Mouse (Mus musculus): ENCODE data around the gene Ccr10. TPM values are rescaled to one million over a fixed set of nuclear protein-coding genes. Genes with fewer than 3 reads are reported as not detected.
A peak's percentile ranks its signal among the peaks of the same experiment; 100 is the strongest.

Ccr10 gene
- polyA plus RNA-seq, 1 experiment, result not detected

DNA sequence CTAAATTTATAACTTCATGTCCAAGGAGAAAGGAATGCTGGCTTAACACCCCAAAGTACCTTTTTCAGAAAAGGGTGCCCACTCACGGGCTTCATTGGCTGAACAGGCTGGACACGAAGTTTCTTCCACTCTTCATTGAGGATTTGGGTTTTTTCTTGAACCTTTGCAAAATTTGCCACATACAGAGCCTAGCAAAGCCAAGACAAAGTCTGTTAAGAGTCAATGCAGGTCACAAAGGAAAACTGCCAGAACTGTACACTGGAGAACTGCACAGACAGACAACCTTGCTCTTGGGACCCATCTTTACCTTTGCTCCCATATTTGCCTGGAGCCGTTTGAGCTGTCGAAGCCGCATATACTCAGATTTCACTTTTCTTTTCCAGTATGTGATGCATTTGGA lies 41.7 kb upstream of the Ccr10 start:
- Histone ChIP-seq H3K9ac (ENCODE audit: low read depth, poor library complexity, severe bottlenecking) (no peak overlapping the region), H3K27ac (ENCODE audit: insufficient read depth, low read length) (no peak overlapping the region), H3K9me3 (replicated peaks; ENCODE audit: control insufficient read depth, insufficient read depth, low read length, poor library complexity, severe bottlenecking) (no peaks in the 10 kb centered on the region), H3K27me3 (ENCODE audit: control insufficient read depth, insufficient read depth, low read length, poor library complexity, severe bottlenecking) (no peaks in the 10 kb centered on the region), H3K4me3 (ENCODE audit: low read depth, low read length) (no peak overlapping the region), H3K4me1 (ENCODE audit: control insufficient read depth, insufficient read depth, low read length) (no peaks in the 10 kb centered on the region), H3K36me3 (ENCODE audit: control insufficient read depth, insufficient read depth, low read length, poor library complexity, severe bottlenecking) (peaks cover 31% of the 10 kb centered on the region)
- TF ChIP-seq CTCF (IDR thresholded peaks at IDR 0.05; ENCODE audit: low read depth, low read length), result no peak
- TF ChIP-seq POLR2A (IDR thresholded peaks at IDR 0.05; ENCODE audit: insufficient read depth, low read length), result no peak
- TF ChIP-seq EP300 (IDR thresholded peaks at IDR 0.05; ENCODE audit: insufficient read depth, low read depth, low read length), result no peak

DNA sequence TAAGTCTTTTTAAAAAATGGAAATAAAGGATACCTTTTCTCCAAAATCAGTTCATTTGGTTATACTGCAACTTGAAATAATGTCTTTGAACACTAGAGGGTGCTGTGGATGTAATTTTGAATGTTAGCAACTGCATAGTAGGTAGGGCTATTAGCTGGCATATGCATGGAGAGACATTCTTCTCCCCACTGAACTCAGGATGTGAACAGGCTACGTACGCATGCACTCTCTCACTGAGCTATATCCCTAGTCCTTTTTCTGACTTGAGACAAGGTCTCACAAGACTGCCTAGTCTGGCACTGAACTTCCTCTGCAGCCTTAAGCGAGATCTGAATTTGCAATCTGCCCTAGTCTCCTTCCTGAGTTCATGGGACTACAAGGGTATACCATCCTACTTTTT lies 36.7 kb upstream of the Ccr10 start:
- Histone ChIP-seq H3K9me3 (replicated peaks; ENCODE audit: control insufficient read depth, insufficient read depth, low read length, poor library complexity, severe bottlenecking) (no peaks in the 10 kb centered on the region), H3K9ac (ENCODE audit: low read depth, poor library complexity, severe bottlenecking) (no peak overlapping the region), H3K27ac (ENCODE audit: insufficient read depth, low read length) (no peak overlapping the region), H3K4me1 (ENCODE audit: control insufficient read depth, insufficient read depth, low read length) (no peaks in the 10 kb centered on the region), H3K36me3 (ENCODE audit: control insufficient read depth, insufficient read depth, low read length, poor library complexity, severe bottlenecking) (peaks cover 45% of the 10 kb centered on the region), H3K27me3 (ENCODE audit: control insufficient read depth, insufficient read depth, low read length, poor library complexity, severe bottlenecking) (no peaks in the 10 kb centered on the region), H3K4me3 (ENCODE audit: low read depth, low read length) (no peak overlapping the region)
- peak; percentile 2 for TF ChIP-seq CTCF (IDR thresholded peaks at IDR 0.05; ENCODE audit: low read depth, low read length)
- no peak for TF ChIP-seq EP300 (IDR thresholded peaks at IDR 0.05; ENCODE audit: insufficient read depth, low read depth, low read length)

DNA sequence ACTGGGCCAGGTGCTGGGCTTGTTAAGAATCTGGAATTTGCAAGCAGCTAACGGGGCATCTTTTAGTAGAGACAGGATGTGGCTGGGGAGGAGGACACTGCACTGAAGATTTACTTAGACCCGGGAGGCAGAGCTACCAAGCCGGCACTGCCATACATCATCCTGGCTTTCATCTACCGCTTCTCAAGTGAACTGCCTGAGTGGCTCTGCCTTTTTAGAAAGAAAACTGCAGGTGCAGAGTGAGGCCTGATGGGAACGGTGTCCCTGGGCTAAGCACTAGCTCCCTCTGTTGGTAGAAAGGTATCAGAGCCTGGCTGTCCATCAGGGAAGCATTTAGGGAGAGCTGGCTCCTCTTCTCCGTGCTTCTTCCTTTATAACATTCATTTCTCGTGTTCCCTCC lies 25.7 kb upstream of the Ccr10 start:
- no peaks in the 10 kb centered on the region for H3K27me3 ChIP-seq (ENCODE audit: control insufficient read depth, insufficient read depth, low read length, poor library complexity, severe bottlenecking)
- H3K4me3 ChIP-seq (ENCODE audit: low read depth, low read length), result no peak overlapping the region
- peaks cover 19% of the 10 kb centered on the region for H3K36me3 ChIP-seq (ENCODE audit: control insufficient read depth, insufficient read depth, low read length, poor library complexity, severe bottlenecking)
- no peaks in the 10 kb centered on the region for H3K9me3 ChIP-seq (replicated peaks; ENCODE audit: control insufficient read depth, insufficient read depth, low read length, poor library complexity, severe bottlenecking)
- TF ChIP-seq POLR2A (IDR thresholded peaks at IDR 0.05; ENCODE audit: insufficient read depth, low read length) (no peak), CTCF (IDR thresholded peaks at IDR 0.05; ENCODE audit: low read depth, low read length) (peak; percentile 90)
- no peak overlapping the region for H3K9ac ChIP-seq (ENCODE audit: low read depth, poor library complexity, severe bottlenecking)
- no peak overlapping the region for H3K27ac ChIP-seq (ENCODE audit: insufficient read depth, low read length)
- no peaks in the 10 kb centered on the region for H3K4me1 ChIP-seq (ENCODE audit: control insufficient read depth, insufficient read depth, low read length)

DNA sequence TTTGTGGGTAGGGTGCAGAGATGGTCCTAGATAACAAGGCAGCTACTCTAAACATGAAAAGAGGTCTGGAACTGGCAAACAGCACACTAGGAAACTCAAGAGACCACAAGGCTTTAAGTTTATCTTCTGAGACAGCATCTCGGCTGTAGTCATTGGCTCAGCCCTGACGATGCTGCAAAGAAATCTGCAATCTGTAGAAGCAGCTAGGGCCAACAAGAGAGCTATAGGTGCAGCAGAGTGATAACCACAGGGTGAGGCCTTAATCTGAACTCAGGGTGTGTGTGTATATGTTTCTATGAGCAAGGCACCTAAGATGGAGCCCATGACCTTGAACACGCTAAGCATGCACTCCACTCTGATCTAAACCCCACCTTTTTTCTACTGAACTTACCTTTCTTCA lies 24.3 kb upstream of the Ccr10 start:
- Histone ChIP-seq H3K9ac (ENCODE audit: low read depth, poor library complexity, severe bottlenecking) (no peak overlapping the region), H3K4me3 (ENCODE audit: low read depth, low read length) (no peak overlapping the region), H3K27ac (ENCODE audit: insufficient read depth, low read length) (no peak overlapping the region), H3K9me3 (replicated peaks; ENCODE audit: control insufficient read depth, insufficient read depth, low read length, poor library complexity, severe bottlenecking) (no peaks in the 10 kb centered on the region), H3K36me3 (ENCODE audit: control insufficient read depth, insufficient read depth, low read length, poor library complexity, severe bottlenecking) (peaks cover 19% of the 10 kb centered on the region), H3K27me3 (ENCODE audit: control insufficient read depth, insufficient read depth, low read length, poor library complexity, severe bottlenecking) (no peaks in the 10 kb centered on the region), H3K4me1 (ENCODE audit: control insufficient read depth, insufficient read depth, low read length) (no peaks in the 10 kb centered on the region)
- TF ChIP-seq POLR2A (IDR thresholded peaks at IDR 0.05; ENCODE audit: insufficient read depth, low read length) (no peak), CTCF (IDR thresholded peaks at IDR 0.05; ENCODE audit: low read depth, low read length) (no peak), EP300 (IDR thresholded peaks at IDR 0.05; ENCODE audit: insufficient read depth, low read depth, low read length) (no peak)

DNA sequence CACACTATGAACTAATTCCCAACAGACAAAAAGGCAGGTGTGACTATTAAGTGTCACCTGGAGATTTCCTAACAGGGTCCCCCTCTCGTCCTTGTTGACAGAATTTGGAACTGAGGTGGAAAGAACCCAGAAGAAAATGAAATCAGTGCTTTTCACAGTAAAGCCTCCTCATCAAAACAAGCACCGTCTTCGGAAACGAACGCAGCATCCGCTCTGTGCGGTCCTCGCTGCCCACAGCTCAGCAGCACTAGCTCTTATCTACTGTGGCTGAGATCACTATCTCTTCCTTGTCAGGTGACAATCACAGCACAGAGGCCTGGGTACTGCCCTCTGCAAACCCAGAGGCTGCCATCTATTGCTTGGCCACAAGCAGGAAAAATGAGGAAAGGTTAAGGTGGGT lies 20.9 kb upstream of the Ccr10 start:
- Histone ChIP-seq H3K4me3 (ENCODE audit: low read depth, low read length) (no peak overlapping the region), H3K27ac (ENCODE audit: insufficient read depth, low read length) (no peak overlapping the region), H3K36me3 (ENCODE audit: control insufficient read depth, insufficient read depth, low read length, poor library complexity, severe bottlenecking) (peaks cover 17% of the 10 kb centered on the region), H3K4me1 (ENCODE audit: control insufficient read depth, insufficient read depth, low read length) (peaks cover 2% of the 10 kb centered on the region), H3K9me3 (replicated peaks; ENCODE audit: control insufficient read depth, insufficient read depth, low read length, poor library complexity, severe bottlenecking) (no peaks in the 10 kb centered on the region), H3K27me3 (ENCODE audit: control insufficient read depth, insufficient read depth, low read length, poor library complexity, severe bottlenecking) (no peaks in the 10 kb centered on the region), H3K9ac (ENCODE audit: low read depth, poor library complexity, severe bottlenecking) (no peak overlapping the region)
- TF ChIP-seq POLR2A (IDR thresholded peaks at IDR 0.05; ENCODE audit: insufficient read depth, low read length) (no peak), CTCF (IDR thresholded peaks at IDR 0.05; ENCODE audit: low read depth, low read length) (no peak), EP300 (IDR thresholded peaks at IDR 0.05; ENCODE audit: insufficient read depth, low read depth, low read length) (no peak)

DNA sequence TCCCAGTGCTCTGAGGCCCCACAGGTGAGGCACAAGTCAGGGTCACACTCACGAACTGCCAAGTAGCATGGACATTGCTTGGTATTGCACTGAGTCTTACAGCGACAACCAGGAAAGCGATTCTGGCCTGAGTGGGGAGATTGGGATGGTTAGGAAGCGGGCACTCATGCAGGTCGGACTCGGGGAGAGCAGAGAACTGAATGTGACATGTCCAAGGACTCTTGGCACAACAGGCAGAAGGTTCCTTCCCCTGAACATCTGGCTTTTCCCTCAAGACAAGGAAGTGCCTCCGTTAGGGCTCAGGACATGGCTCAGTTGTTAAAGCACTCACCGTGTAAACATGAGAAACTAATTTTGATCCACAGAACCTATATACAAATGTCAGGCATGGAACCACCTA lies 20.3 kb upstream of the Ccr10 start:
- H3K27me3 ChIP-seq (ENCODE audit: control insufficient read depth, insufficient read depth, low read length, poor library complexity, severe bottlenecking), result no peaks in the 10 kb centered on the region
- H3K36me3 ChIP-seq (ENCODE audit: control insufficient read depth, insufficient read depth, low read length, poor library complexity, severe bottlenecking), result peaks cover 17% of the 10 kb centered on the region
- no peak overlapping the region for H3K27ac ChIP-seq (ENCODE audit: insufficient read depth, low read length)
- TF ChIP-seq POLR2A (IDR thresholded peaks at IDR 0.05; ENCODE audit: insufficient read depth, low read length), result no peak
- no peak for TF ChIP-seq CTCF (IDR thresholded peaks at IDR 0.05; ENCODE audit: low read depth, low read length)
- no peak for TF ChIP-seq EP300 (IDR thresholded peaks at IDR 0.05; ENCODE audit: insufficient read depth, low read depth, low read length)
- H3K4me1 ChIP-seq (ENCODE audit: control insufficient read depth, insufficient read depth, low read length), result peaks cover 3% of the 10 kb centered on the region
- H3K9me3 ChIP-seq (replicated peaks; ENCODE audit: control insufficient read depth, insufficient read depth, low read length, poor library complexity, severe bottlenecking), result no peaks in the 10 kb centered on the region
- H3K9ac ChIP-seq (ENCODE audit: low read depth, poor library complexity, severe bottlenecking), result no peak overlapping the region
- no peak overlapping the region for H3K4me3 ChIP-seq (ENCODE audit: low read depth, low read length)

All from ES-Bruce4 (cell line).